Mouse (Mus musculus) kidney, postnatal 14 days (tissue): ENCODE results near the gene Prr30.
"Not testable (repeated sequence)": the region's sequence is repeated elsewhere in the genome, so short reads cannot be mapped to it uniquely, and the experiment has no call there.

Source experiments
- DNase-seq: peaks from one replicate; pipeline ENCODE4 v3.0.0; 2022; ENCODE audit warnings: mixed read lengths

The Prr30 gene

DNA sequence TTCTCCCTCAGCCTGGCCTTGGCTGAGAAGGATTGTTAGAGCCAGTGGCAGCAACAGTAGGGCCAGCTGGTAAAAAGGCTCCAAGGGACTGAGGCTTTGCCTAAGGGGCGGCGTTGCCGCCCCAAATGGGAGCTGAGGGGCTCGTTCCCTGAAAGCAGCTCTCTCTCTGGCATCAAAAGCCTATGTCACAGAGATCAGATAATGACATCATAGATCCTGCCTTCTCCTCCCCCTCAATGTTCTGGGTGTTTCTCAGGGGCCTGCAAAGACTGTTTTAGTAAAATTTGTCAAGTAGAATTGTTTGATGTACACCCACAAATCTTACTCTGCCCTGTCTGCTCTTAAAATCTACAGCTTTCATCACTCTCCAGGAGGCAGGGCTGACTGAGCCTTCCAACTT is at the start of gene Prr30:
Gene Prr30 (minus strand): TSS at position 101 of the 400 bp plus-strand sequence.
- DNase-seq, result no peak

DNA sequence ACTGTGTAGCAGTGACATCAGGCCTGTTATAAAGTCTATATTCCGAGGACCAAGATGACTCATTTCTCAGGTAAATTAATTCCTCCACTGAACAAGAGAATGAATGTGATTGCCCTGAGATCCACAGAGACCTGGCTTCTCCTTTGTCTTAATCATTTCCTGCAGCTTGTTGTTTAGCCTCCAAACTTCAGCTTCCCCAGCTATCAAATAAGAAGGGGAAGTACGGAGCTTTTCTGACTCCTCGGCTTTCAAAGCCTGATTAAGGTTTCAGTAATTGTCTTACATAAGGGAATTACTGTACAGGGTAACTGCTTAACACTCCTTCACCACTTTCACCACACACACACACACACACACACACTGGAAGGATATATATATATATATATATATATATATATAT is 46.7 kb upstream of the Prr30 start:
- DNase-seq, result no peak

DNA sequence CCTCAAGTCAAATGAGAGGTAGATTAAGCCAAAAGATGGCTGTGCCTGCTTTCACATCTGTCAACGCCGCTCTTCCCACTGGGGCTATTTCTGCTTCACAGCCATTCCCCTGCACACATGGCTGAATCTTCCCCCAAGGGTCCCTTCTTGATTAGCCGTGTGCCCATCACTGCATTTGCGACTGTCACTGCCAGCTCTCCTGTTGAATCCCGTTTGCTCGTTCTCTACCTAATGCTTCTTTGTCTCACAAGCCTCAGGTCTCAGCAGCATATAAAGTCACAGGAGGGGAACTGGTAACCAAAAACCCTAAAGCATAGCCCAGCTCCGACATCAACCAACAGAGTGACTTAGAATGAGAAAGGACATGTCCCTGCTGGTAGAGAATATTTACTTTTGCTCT is 45.6 kb upstream of the Prr30 start:
- no peak for DNase-seq

DNA sequence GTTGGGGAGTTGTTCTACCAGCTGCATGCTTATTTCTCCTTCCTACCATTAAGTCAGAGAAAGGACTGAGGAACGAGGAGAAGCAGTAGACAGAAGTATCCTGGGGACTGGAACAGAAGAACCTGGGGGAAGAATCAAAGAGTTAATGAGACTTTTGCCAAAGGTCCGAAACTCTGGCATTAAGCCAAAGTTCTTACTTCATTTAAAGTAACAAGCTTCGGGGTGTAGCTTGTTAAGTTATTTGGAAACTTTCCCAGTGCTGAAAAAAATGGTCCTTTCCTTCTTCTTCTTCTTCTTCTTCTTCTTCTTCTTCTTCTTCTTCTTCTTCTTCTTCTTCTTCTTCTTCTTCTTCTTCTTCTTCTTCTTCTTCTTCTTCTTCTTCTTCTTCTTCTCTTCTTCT is 44.3 kb upstream of the Prr30 start:
- not testable (repeated sequence) for DNase-seq

DNA sequence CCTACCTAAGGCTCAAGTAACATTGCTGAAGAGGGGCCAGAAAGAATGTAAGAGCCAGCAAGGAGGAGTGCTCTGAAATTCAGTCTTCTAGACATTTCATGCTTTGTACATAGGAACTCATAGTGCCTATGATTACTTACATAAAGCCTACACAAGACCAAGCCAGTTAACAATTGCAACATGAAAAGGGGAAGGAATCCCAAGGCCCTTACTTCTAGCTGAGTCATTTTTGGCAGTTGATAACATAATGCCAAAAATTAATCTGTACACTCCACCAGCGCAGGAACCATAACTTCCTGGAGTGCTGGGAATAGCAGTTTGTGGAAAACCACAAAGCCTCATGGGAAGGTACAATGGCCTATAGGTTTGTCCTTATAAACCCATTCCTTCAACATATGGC is 37.8 kb upstream of the Prr30 start:
- no peak for DNase-seq

DNA sequence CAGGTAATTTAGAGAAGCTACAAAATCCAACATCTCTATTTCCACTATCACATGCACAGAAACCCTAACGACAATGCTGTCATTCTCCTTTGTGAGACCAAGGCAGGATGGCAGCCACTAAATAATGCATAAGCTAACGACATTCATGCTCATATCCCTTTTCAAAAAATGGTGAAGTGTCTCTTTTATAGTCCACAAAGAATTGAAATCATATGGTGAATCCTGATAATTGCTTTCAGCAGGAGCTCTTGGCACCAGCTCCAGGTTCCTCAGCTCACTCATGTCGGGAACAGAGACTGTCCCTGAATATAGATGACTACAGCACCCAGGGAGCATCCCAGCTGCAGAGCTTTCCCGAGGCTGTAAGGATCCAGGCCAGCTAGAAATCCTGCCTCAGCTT is 28.9 kb upstream of the Prr30 start:
- DNase-seq, result no peak

DNA sequence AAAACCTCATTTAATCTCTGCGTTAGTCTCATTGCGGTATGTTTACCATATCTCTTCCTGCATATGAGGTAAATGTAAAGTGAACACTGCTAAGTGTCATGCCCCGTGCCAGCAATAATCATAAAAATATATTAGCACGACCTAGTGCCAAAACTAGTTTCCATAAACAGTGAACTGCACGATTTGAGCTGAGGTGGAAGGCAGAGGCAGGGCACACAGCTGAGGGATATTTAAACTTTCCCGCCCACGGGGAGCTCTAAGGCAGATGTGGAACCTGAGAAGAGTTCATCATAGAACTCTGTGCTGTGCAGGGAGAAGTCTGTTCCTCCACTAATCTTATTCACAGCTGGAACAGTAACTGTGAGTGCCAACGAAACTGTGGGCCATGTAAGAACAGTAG is 22.2 kb upstream of the Prr30 start:
- no peak for DNase-seq

DNA sequence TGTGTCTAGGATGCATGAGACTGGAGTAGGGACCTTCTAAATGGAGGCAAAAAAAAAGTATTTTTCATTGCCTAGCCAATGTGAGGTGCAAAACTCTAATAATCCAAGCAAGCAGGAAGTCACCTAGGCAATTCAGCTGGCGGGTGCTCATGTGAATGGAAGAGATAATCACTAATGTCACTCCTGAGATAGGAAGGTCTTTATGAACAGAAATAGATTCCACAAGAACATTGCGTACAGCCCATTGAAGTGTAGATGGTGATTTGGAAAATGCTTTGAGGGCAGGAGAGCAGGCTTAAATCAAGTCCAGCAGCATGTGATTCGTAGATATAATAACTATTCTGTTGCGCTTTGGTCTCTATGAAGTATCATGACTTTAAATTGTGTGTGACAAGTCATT is 27.9 kb downstream of the Prr30 start:
- no peak for DNase-seq
